Mouse (Mus musculus): ENCODE results near the gene Arhgap18. TPM values are rescaled to one million over a fixed set of nuclear protein-coding genes. Genes with fewer than 3 reads are reported as not detected.

Gene Arhgap18
- polyA plus RNA-seq, 1 experiment from 2014 or later = 15.4 TPM

- Histone ChIP-seq H3K9me3 (no peaks in the 10 kb centered on the region), H3K36me3 (no peaks in the 10 kb centered on the region), H3K27me3 (replicated peaks) (no peaks in the 10 kb centered on the region), H3K4me1 (no peaks in the 10 kb centered on the region), H3K27ac (no peak overlapping the region), H3K4me2 (replicated peaks) (no peak overlapping the region), H3K4me3 (no peak overlapping the region), H3K9ac (no peak overlapping the region)
- ATAC-seq (ENCODE audit: low FRiP score, low read depth) = no peak
- WGBS = 81% methylated on average over 9 of the region's 9 CpGs
Observed at GRCm38 (mm10) chr10:26761991-26762903, 9.0 kb downstream of the Arhgap18 start.

DNA sequence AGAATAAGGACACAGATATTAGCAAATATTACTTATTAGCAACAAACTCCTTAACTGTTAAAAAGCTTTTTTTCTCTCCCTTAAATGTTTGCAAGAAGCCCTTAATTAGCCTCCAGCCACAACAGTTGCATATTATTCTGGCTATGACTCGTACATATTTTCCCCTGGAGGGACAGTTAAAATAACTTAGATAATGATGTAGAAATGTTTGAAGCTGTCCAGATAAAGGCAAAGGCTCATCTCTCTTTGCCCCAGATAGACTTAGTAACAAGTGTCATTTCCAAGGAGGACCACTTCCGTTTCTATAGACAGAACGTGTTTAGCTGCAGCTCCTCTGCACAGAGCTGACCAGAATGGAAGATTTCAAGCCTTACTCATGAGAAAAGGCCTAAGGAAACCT is 14.0 kb downstream of the Arhgap18 start:
- no peak overlapping the region for H3K4me2 ChIP-seq (replicated peaks)
- ATAC-seq (ENCODE audit: low FRiP score, low read depth) = no peak
- H3K9ac ChIP-seq = no peak overlapping the region
- no peak overlapping the region for H3K27ac ChIP-seq
- H3K4me1 ChIP-seq = no peaks in the 10 kb centered on the region
- H3K36me3 ChIP-seq = no peaks in the 10 kb centered on the region
- WGBS = 87% methylated on average over 3 of the region's 3 CpGs
- no peaks in the 10 kb centered on the region for H3K9me3 ChIP-seq
- no peak overlapping the region for H3K4me3 ChIP-seq
- H3K27me3 ChIP-seq (replicated peaks) = no peaks in the 10 kb centered on the region

DNA sequence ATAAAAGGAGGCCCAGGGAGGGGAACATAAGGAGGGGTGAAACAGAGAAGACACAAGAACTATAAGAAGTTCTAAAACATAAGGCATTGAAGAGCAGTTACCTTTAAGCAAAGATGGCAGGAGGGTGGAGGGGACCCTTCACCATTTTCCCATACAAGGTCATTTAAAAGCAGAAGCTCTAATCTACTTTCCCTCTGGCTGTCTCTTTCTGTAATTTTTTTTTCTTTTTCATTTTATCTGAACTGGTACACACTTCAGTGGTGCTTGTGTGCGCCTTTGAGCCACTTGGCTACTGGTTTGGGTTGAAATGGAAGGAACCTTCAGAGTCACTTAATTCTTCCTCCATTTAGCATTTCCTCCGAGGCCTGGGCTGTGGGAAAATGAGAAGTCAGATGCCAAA is 15.7 kb downstream of the Arhgap18 start:
- H3K4me1 ChIP-seq = peaks cover 7% of the 10 kb centered on the region
- no peaks in the 10 kb centered on the region for H3K9me3 ChIP-seq
- 81% methylated on average over 2 of the region's 2 CpGs for WGBS
- H3K36me3 ChIP-seq = no peaks in the 10 kb centered on the region
- no peaks in the 10 kb centered on the region for H3K27me3 ChIP-seq (replicated peaks)
- no peak for ATAC-seq (ENCODE audit: low FRiP score, low read depth)
- no peak overlapping the region for H3K27ac ChIP-seq
- H3K9ac ChIP-seq = no peak overlapping the region
- no peak overlapping the region for H3K4me2 ChIP-seq (replicated peaks)
- no peak overlapping the region for H3K4me3 ChIP-seq

DNA sequence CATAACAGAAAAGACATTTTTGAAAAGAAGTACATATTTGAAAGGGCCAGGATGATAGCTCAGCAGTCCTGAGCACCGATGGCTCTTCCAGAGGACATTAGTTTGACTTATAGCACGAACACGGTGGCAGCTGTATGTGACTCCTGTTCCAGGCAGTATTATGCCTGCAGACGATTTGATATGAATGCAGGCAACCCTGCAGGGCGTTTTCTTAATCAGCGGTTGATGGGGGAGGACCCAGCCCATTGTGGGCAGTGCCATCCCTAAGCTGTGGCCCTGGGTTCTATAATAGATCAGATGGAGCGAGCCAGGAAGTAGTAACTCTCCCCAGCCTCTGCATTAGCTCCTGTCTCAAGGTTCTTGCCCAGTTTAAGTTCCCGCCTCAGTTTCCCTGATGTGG is 16.8 kb downstream of the Arhgap18 start:
- 79% methylated on average over 8 of the region's 8 CpGs for WGBS
- no peak overlapping the region for H3K9ac ChIP-seq
- peaks cover 8% of the 10 kb centered on the region for H3K4me1 ChIP-seq
- ATAC-seq (ENCODE audit: low FRiP score, low read depth) = no peak
- no peaks in the 10 kb centered on the region for H3K36me3 ChIP-seq
- no peak overlapping the region for H3K4me3 ChIP-seq
- H3K9me3 ChIP-seq = no peaks in the 10 kb centered on the region
- H3K27me3 ChIP-seq (replicated peaks) = no peaks in the 10 kb centered on the region
- no peak overlapping the region for H3K27ac ChIP-seq
- H3K4me2 ChIP-seq (replicated peaks) = no peak overlapping the region

GRCm38 (mm10) chr10:26771938-26772623 is 18.9 kb downstream of the Arhgap18 start:
- H3K4me3 ChIP-seq = peak overlapping the region; percentile 51
- 9% methylated on average over 15 of the region's 15 CpGs for WGBS
- no peaks in the 10 kb centered on the region for H3K36me3 ChIP-seq
- H3K27ac ChIP-seq = peak overlapping the region; percentile 62; the same call in 1 of the 2 replicates
- H3K4me1 ChIP-seq = peaks cover 8% of the 10 kb centered on the region
- peak overlapping the region; percentile 87 for H3K4me2 ChIP-seq (replicated peaks)
- H3K27me3 ChIP-seq (replicated peaks) = no peaks in the 10 kb centered on the region
- H3K9me3 ChIP-seq = no peaks in the 10 kb centered on the region
- ATAC-seq (ENCODE audit: low FRiP score, low read depth) = peak; percentile 97
- H3K9ac ChIP-seq = peak overlapping the region; percentile 53

DNA sequence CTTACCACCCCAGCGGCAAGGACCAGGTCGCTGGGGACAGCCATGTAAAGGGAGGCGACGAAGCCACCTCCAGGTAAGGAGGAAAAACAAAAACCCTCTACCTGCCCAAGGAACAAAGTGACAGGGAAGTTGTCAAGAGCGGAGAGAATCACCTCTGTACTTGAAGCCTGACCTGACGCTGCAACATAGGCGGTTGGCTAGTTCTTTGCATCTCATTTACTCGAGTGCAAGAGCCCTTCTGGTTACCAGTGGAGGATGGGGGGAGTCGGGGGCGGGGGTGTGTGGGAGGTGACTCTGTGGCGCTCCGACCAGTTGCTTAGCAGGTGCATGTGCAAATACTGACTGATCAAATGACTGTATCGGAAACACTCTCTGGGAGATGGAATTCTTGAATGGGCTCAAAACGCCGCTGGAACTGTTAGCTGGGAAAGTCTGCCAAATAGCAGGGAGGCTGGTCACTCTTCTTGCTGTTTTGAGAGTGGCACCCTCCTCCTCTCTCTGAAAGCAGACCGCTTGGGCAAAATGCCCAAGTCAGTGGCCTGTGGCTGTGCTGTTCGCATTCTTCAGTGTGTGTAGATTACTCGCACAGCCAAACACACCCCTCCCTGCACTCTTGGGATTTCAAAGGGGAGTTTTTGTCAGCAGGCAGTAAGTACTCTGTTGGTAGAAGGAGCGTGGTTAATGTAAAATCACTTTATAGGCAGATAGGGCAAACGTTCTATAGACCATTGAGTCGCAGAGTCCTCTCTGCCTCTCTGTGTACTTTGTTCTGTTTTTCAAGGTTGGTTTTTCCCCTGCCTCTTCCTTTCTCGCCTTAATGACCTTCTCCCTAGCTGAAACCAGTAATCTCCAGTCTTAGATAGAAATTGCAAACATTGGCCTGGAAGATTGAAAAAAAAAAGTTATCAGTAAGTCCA is 19.7 kb downstream of the Arhgap18 start:
- Histone ChIP-seq H3K4me3 (peak overlapping the region; percentile 51), H3K27ac (peak overlapping the region; percentile 62; the same call in 1 of the 2 replicates), H3K4me1 (peaks cover 8% of the 10 kb centered on the region), H3K9me3 (no peaks in the 10 kb centered on the region), H3K27me3 (replicated peaks) (no peaks in the 10 kb centered on the region), H3K9ac (peak overlapping the region; percentile 53), H3K4me2 (replicated peaks) (peak overlapping the region; percentile 87), H3K36me3 (no peaks in the 10 kb centered on the region)
- 2% methylated on average over 22 of the region's 22 CpGs for WGBS
- peak; percentile 84 for ATAC-seq (ENCODE audit: low FRiP score, low read depth)

DNA sequence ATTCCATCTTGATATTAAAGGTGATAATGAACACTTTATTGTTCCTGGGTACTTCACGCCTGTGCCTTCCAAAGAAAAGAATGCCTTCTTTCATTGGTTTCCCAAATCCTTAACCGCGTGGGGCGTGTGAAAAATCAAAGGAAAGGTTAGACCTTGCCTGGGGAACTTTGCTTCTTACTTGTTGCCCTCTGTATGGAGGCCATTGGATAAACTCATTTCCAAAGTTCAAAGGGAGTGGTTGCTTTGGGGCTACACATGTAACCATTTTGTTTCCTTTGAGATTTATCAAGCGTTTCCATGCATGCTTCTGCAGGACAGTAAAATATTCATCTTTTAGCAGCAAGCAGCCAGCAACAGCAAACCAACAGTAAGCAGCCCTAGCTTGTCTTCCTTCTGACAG is 20.3 kb downstream of the Arhgap18 start:
- H3K4me1 ChIP-seq = peaks cover 8% of the 10 kb centered on the region
- H3K27ac ChIP-seq = no peak overlapping the region
- no peaks in the 10 kb centered on the region for H3K27me3 ChIP-seq (replicated peaks)
- peak overlapping the region; percentile 87 for H3K4me2 ChIP-seq (replicated peaks)
- no peaks in the 10 kb centered on the region for H3K9me3 ChIP-seq
- no peak for ATAC-seq (ENCODE audit: low FRiP score, low read depth)
- H3K36me3 ChIP-seq = no peaks in the 10 kb centered on the region
- no peak overlapping the region for H3K4me3 ChIP-seq
- H3K9ac ChIP-seq = no peak overlapping the region
- WGBS = 47% methylated on average over 5 of the region's 5 CpGs

- no peak overlapping the region for H3K4me3 ChIP-seq
- peaks cover 8% of the 10 kb centered on the region for H3K4me1 ChIP-seq
- H3K4me2 ChIP-seq (replicated peaks) = peak overlapping the region; percentile 87
- no peaks in the 10 kb centered on the region for H3K9me3 ChIP-seq
- H3K9ac ChIP-seq = no peak overlapping the region
- H3K36me3 ChIP-seq = no peaks in the 10 kb centered on the region
- H3K27me3 ChIP-seq (replicated peaks) = no peaks in the 10 kb centered on the region
- H3K27ac ChIP-seq = no peak overlapping the region
- WGBS = 80% methylated on average over 1 of the region's 1 CpGs
- no peak for ATAC-seq (ENCODE audit: low FRiP score, low read depth)
Observed at GRCm38 (mm10) chr10:26774266-26774665, 21.0 kb downstream of the Arhgap18 start.

DNA sequence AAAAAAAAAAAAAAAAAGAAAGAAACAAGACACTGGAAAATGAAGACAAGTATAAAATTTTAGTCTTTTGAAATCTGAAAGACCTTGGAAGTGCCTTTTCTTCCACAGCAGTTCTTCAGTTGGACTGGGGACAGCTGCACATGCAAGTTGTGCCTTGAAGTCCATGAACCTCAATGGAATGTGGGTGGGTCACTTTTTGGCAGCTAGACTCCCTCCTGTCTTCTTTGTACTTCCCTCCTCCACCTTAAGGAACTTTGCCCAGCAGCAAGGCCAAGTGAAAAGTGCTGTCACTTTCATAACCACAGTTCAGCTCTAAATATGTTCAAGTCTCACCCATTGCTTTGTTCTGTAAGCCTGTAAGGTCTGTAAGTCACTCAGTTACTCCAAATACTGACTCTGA is 23.2 kb downstream of the Arhgap18 start:
- Histone ChIP-seq H3K4me3 (no peak overlapping the region), H3K9me3 (no peaks in the 10 kb centered on the region), H3K9ac (no peak overlapping the region), H3K36me3 (no peaks in the 10 kb centered on the region), H3K27ac (no peak overlapping the region), H3K27me3 (replicated peaks) (no peaks in the 10 kb centered on the region), H3K4me2 (replicated peaks) (no peak overlapping the region), H3K4me1 (peaks cover 8% of the 10 kb centered on the region)
- ATAC-seq (ENCODE audit: low FRiP score, low read depth) = no peak

DNA sequence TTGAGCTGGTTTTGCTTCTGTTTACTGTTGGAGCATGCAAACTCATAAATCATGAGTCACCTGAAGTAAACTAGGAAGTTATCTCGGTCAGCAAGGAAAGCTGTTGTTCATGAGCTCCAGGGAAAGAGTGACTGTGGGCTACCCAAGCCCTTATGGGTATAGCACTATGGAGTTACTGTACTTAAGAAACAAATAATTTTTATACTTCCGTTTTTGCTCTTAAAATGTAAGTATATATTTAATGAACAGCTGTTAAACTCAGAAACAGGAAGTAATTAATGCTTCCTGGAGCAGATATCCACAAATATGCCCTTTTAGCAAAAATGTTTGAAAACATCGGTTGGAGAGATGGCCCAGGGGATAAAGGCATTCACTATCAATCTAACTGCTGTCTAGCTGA is 27.4 kb downstream of the Arhgap18 start:
- ATAC-seq (ENCODE audit: low FRiP score, low read depth) = no peak
- Histone ChIP-seq H3K9ac (no peak overlapping the region), H3K4me2 (replicated peaks) (no peak overlapping the region), H3K36me3 (no peaks in the 10 kb centered on the region), H3K27ac (no peak overlapping the region), H3K9me3 (no peaks in the 10 kb centered on the region), H3K4me3 (no peak overlapping the region), H3K27me3 (replicated peaks) (no peaks in the 10 kb centered on the region), H3K4me1 (no peaks in the 10 kb centered on the region)
- WGBS = 73% methylated on average over 3 of the region's 3 CpGs

DNA sequence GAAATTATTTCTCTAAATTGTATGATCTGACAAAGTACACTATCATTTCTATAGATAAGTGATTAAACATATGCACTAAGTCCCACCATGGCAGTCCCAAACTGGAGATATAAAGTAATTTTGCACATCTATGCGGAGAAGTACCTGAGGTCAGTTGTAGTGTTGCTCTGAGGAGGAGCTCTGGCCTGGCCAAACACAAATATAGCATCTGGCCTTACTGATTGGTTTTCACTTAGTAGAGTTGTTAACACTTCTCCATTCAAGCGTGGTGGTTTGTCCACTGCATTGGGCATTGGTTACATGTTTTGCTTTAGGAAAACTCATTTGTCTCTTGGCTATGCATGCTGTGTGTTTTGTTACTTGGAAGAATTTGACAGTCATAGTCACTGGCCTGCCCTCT is 36.5 kb downstream of the Arhgap18 start:
- Histone ChIP-seq H3K27me3 (replicated peaks) (no peaks in the 10 kb centered on the region), H3K4me1 (no peaks in the 10 kb centered on the region), H3K27ac (no peak overlapping the region), H3K4me2 (replicated peaks) (no peak overlapping the region), H3K36me3 (no peaks in the 10 kb centered on the region), H3K9me3 (no peaks in the 10 kb centered on the region), H3K4me3 (no peak overlapping the region), H3K9ac (no peak overlapping the region)
- ATAC-seq (ENCODE audit: low FRiP score, low read depth) = no peak
- 88% methylated on average over 2 of the region's 2 CpGs for WGBS

- H3K4me3 ChIP-seq = no peak overlapping the region
- H3K4me2 ChIP-seq (replicated peaks) = no peak overlapping the region
- no peaks in the 10 kb centered on the region for H3K9me3 ChIP-seq
- ATAC-seq (ENCODE audit: low FRiP score, low read depth) = no peak
- no peaks in the 10 kb centered on the region for H3K4me1 ChIP-seq
- H3K9ac ChIP-seq = no peak overlapping the region
- no peaks in the 10 kb centered on the region for H3K36me3 ChIP-seq
- no peak overlapping the region for H3K27ac ChIP-seq
- WGBS = 88% methylated on average over 3 of the region's 3 CpGs
- H3K27me3 ChIP-seq (replicated peaks) = no peaks in the 10 kb centered on the region
Observed at GRCm38 (mm10) chr10:26791810-26792209, 38.6 kb downstream of the Arhgap18 start.
